Mouse (Mus musculus) forebrain, embryonic 15.5 days (tissue): ENCODE results near the gene Igfbpl1. TPM values are rescaled to one million over a fixed set of nuclear protein-coding genes. Genes with fewer than 3 reads are reported as not detected.

Experiments
- ATAC-seq: fragments of 200-750 bp; cut with Nextera tagmentation; replicated peaks from 2 replicates; pipeline ENCODE4 v1.8.0; 2017; ENCODE audit warnings: mild to moderate bottlenecking, moderate TSS enrichment, moderate library complexity
- H3K27ac ChIP-seq: fragments of 300-500 bp; sonication (generic); replicated peaks from 2 replicates; pipeline ENCODE4 v1.5.1; 2015; ENCODE audit warnings: mild to moderate bottlenecking, inconsistent platforms
- H3K27me3 ChIP-seq: fragments of 300-500 bp; sonication (generic); 2 replicates; pipeline ENCODE4 v1.6.1; 2015; ENCODE audit warnings: inconsistent platforms
- H3K36me3 ChIP-seq: fragments of 300-500 bp; sonication (generic); 2 replicates; pipeline ENCODE4 v1.6.1; 2015; ENCODE audit warnings: mild to moderate bottlenecking, inconsistent platforms
- H3K4me1 ChIP-seq: fragments of 300-500 bp; sonication (generic); 2 replicates; pipeline ENCODE4 v1.6.1; 2015; ENCODE audit warnings: inconsistent platforms
- H3K4me2 ChIP-seq: fragments of 300-500 bp; sonication (generic); replicated peaks from 2 replicates; pipeline ENCODE4 v1.6.1; 2015; ENCODE audit warnings: mild to moderate bottlenecking, inconsistent platforms
- H3K4me3 ChIP-seq: fragments of 300-500 bp; sonication (generic); 2 replicates; pipeline ENCODE4 v1.5.1; 2015; ENCODE audit warnings: mild to moderate bottlenecking, inconsistent platforms
- H3K9ac ChIP-seq: fragments of 300-500 bp; sonication (generic); replicated peaks from 2 replicates; pipeline ENCODE4 v1.6.1; 2015; ENCODE audit warnings: mild to moderate bottlenecking, inconsistent platforms
- H3K9me3 ChIP-seq: fragments of 300-500 bp; sonication (generic); 2 replicates; pipeline ENCODE4 v1.6.1; 2016; ENCODE audit warnings: inconsistent platforms
- WGBS: fragments of 180-500 bp; shearing (Covaris S2); methylation state at CpG from one replicate; pipeline ENCODE4 v1.1.7; 2015; ENCODE audit warnings: mixed read lengths; 5-methylcytosine and 5-hydroxymethylcytosine counted together
- polyA plus RNA-seq: library from polyadenylated mRNA; unstranded; fragments of >200 nt; fragmentation: Nextera tagmentation; extraction: Ambion mirVana; gene quantifications from 2 replicates; pipeline ENCODE4 v1.2.1, GENCODE M21; 2015

Gene Igfbpl1
- polyA plus RNA-seq, 1 experiment from 2014 or later: 114 TPM

DNA sequence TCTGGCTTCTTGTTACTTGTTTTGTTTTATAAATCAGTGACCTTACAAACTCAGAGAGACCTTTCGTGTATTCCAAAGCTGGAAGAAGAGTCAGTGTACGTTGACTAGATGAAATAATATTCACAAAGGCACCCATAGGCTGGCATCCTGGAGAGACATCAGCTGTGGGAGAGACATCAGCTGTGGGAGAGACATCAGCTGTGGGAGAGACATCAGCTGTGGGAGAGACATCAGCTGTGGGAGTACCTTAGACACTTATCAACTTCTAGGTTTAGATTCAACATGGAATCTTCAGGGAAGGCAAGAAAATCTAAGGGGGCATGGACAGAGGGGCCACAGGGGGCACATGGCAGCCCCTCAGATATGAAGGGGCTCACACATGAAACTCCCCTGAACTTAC, 19.5 kb upstream of the Igfbpl1 start:
- no peak overlapping the region for H3K4me2 ChIP-seq
- no peaks in the 10 kb centered on the region; the same call in 1 of the 2 replicates for H3K27me3 ChIP-seq
- no peak overlapping the region for H3K27ac ChIP-seq
- WGBS: 89% methylated on average over 2 of the region's 2 CpGs
- H3K4me1 ChIP-seq: peaks cover 4% of the 10 kb centered on the region; the same call in 1 of the 2 replicates
- H3K9ac ChIP-seq: no peak overlapping the region
- H3K36me3 ChIP-seq: no peaks in the 10 kb centered on the region
- H3K9me3 ChIP-seq: no peaks in the 10 kb centered on the region
- no peak for ATAC-seq
- H3K4me3 ChIP-seq: no peak overlapping the region

DNA sequence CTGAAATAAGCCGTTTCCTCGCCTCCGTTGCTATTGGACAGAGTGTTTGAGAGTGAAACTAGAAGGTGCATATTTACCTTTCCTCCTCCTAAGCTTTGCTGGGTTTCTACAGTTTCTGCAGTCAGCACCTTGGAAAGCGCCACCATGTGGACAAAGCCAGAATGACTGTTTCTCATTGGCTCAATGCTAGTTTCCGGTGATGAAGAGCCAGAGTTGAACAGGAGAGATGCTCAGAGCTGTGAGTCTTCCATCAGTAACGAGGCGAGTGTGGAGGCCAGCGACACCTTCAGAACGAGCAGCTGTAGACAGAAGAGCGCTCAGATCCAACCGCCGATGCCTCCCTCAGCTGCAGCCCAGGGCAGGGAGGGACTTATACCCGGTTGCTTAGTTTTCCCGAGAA, 17.6 kb upstream of the Igfbpl1 start:
- no peak for ATAC-seq
- Histone ChIP-seq H3K36me3 (no peaks in the 10 kb centered on the region), H3K27me3 (no peaks in the 10 kb centered on the region; the same call in 1 of the 2 replicates), H3K9me3 (no peaks in the 10 kb centered on the region), H3K4me1 (peaks cover 4% of the 10 kb centered on the region; the same call in 1 of the 2 replicates), H3K9ac (no peak overlapping the region), H3K27ac (no peak overlapping the region), H3K4me3 (no peak overlapping the region), H3K4me2 (no peak overlapping the region)
- WGBS: 41% methylated on average over 14 of the region's 14 CpGs

DNA sequence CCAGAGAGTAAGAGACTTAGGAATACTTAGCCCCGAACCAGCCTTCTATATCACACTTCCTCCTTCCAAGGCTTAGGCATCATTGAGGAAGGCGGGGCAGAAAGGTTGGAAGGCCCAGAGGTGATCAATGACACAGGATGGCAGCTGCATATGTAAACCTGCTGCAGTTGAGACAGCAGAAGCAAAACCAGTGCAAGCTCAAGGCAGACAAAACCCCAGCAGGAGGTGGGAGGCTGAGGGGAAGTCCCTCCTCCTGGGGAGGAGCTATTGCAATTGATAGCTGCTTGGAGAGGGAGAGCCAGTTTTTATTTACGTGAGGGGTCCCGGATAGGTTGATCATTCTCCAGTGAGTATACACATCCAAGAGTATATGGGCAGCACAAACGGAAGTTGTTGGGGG, 6.7 kb upstream of the Igfbpl1 start:
- Histone ChIP-seq H3K9ac (no peak overlapping the region), H3K4me3 (no peak overlapping the region), H3K9me3 (no peaks in the 10 kb centered on the region), H3K36me3 (no peaks in the 10 kb centered on the region), H3K4me1 (peaks cover 30% of the 10 kb centered on the region), H3K4me2 (no peak overlapping the region), H3K27me3 (no peaks in the 10 kb centered on the region), H3K27ac (no peak overlapping the region)
- 37% methylated on average over 5 of the region's 5 CpGs for WGBS
- ATAC-seq: no peak

DNA sequence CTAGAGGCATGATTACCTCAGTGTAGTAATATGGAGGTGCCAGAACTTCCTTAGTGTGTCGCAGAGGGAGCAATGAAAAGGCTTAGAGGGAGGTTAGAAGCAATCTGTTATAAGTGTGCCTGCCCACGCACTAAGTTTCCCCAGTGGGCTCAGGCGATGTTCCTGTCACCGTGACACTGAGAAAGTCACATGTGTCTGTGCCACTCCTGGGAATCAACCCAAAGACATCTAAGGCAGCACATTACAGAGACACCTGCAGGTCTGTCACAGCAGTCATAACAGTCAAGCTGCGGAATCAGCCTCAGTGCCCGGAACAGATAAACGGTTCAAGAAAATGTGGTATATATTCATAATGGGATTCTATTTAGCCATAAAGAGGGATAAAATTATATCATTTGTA, 5.3 kb upstream of the Igfbpl1 start:
- Histone ChIP-seq H3K4me2 (no peak overlapping the region), H3K9me3 (no peaks in the 10 kb centered on the region), H3K27me3 (no peaks in the 10 kb centered on the region), H3K4me3 (no peak overlapping the region), H3K36me3 (no peaks in the 10 kb centered on the region), H3K27ac (0 out of 2 replicates have a peak overlapping the region, but pooled peaks have one; percentile 38), H3K9ac (no peak overlapping the region), H3K4me1 (peaks cover 38% of the 10 kb centered on the region)
- no peak for ATAC-seq
- 58% methylated on average over 7 of the region's 7 CpGs for WGBS

DNA sequence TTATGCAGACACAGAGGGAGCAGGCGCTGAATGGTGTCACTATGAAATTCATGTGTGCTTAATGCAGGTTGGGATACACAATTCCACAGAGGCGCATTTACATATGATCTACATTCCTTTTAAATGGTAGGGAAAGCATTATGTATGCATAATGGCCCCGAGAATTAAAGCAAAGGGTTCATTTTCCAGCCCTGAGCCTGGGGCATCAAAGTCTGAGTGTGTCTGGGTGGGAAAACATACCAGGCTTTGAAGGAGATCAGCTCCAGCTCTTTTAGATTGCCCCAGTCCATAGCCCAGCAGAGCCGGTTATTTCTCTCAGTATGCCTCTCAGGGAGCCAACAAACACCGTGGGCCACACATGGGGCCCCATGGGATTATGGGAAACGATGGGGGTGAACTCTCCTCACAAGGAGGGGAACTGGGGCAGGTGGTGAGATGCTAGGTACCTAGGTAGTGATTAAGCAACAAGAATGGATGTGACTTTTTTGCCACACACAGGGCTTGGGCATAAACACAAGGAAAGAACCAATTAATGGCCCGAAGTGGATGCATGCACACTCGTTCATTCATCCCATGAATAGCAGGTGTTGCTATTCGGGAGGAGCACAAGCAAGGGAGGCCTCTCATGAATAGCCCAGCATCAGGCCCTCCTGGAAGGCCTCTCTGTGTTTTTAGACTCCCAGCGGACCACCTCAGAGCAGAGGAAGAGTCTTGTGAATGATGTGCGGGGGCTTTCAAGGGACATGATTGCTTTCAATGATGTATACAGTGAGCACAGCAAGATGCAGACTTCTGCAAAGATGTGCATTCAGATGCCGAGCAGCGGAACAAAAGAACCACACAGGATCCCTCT, 3.4 kb upstream of the Igfbpl1 start:
- Histone ChIP-seq H3K9me3 (no peaks in the 10 kb centered on the region), H3K27me3 (no peaks in the 10 kb centered on the region), H3K4me1 (peaks cover 48% of the 10 kb centered on the region), H3K4me2 (no peak overlapping the region), H3K36me3 (no peaks in the 10 kb centered on the region), H3K9ac (peak overlapping the region; percentile 34), H3K4me3 (no peak overlapping the region), H3K27ac (peak overlapping the region; percentile 80)
- WGBS: 7% methylated on average over 13 of the region's 13 CpGs
- ATAC-seq: peak; percentile 17; the same call in 1 of the 2 replicates

DNA sequence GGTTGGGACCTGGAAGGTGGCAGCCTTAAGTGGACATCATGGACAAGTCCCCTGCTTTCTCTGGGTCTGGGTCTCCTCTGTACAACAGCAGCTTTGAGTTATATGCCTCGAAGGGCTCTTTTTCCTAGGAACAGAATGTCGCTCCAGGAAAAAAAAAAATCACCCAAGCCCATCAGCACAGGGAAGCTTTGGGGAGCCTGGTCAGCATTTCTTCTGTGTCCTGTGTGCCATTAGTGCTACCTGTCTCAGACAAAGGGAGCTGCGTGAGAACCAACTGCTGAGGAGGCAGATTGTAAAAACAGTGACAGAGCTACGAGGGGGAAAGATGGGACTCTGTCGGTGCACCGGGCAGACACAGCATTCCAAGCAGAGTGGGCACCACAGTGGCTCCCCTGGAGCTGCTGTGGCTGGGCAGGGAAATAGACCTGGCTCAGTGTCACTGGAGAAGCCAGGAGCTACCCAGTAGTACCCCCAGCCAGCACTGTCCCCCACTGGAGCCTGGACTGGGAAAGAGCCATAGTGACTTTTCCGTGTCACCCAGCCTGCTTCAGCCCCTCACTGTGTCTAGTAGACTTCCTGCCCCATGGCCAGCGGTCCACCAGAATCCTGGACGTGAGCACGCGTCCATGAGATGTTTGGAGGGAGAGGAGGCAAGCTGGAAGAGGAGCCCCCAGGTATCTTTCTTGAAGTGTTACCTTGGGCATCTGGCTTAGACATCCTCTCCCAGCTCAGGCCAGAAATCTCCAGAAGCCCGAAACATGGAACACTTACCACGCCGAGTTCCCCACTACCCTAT, 1.8 kb downstream of the Igfbpl1 start:
- ATAC-seq: no peak
- WGBS: 16% methylated on average over 14 of the region's 14 CpGs
- Histone ChIP-seq H3K27ac (peak overlapping the region; percentile 99), H3K27me3 (no peaks in the 10 kb centered on the region), H3K4me3 (peak overlapping the region; percentile 87), H3K9me3 (no peaks in the 10 kb centered on the region), H3K4me2 (peak overlapping the region; percentile 68), H3K9ac (peak overlapping the region; percentile 95), H3K4me1 (peaks cover 74% of the 10 kb centered on the region), H3K36me3 (peaks cover 13% of the 10 kb centered on the region; the same call in 1 of the 2 replicates)

DNA sequence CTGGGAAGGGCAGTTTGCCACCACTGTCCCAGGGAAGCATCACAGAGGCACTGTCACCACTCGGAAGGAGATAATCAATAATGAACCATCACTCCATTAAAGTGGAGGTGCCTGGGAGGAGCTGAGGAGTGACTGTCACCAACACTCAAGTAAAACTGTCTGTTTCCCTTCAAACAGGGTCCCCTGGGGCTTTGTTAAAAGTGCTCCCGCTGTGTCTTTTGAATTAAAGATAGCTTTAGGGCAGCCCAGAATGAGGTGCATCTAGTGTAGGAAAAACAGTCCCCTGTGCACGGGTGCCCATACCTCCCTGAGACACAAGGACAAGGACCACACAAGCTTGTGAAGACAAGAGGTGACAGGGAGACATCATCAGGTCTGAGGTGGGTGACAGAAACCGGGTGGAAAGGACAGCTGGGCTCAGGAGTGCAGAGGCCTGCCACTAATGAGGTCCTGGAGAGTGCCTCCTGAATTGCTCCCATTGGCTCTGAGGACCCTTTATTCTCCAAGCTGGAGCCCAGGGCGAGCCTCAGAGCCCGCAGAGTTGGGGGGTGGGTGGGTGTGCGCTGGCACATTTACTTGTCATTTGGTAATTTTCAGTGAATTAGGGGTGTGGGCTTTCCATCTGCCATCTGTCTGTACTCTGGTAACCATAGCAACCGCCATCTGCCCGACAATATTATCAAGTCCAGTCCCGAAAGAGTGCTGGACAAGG, 2.5 kb downstream of the Igfbpl1 start:
- no peaks in the 10 kb centered on the region for H3K9me3 ChIP-seq
- peak overlapping the region; percentile 95 for H3K9ac ChIP-seq
- H3K4me3 ChIP-seq: peak overlapping the region; percentile 87
- H3K4me2 ChIP-seq: peak overlapping the region; percentile 68
- peaks cover 74% of the 10 kb centered on the region for H3K4me1 ChIP-seq
- under 1% methylated on average over 10 of the region's 10 CpGs for WGBS
- peak overlapping the region; percentile 99 for H3K27ac ChIP-seq
- peaks cover 13% of the 10 kb centered on the region; the same call in 1 of the 2 replicates for H3K36me3 ChIP-seq
- peak; percentile 62 for ATAC-seq
- H3K27me3 ChIP-seq: no peaks in the 10 kb centered on the region

DNA sequence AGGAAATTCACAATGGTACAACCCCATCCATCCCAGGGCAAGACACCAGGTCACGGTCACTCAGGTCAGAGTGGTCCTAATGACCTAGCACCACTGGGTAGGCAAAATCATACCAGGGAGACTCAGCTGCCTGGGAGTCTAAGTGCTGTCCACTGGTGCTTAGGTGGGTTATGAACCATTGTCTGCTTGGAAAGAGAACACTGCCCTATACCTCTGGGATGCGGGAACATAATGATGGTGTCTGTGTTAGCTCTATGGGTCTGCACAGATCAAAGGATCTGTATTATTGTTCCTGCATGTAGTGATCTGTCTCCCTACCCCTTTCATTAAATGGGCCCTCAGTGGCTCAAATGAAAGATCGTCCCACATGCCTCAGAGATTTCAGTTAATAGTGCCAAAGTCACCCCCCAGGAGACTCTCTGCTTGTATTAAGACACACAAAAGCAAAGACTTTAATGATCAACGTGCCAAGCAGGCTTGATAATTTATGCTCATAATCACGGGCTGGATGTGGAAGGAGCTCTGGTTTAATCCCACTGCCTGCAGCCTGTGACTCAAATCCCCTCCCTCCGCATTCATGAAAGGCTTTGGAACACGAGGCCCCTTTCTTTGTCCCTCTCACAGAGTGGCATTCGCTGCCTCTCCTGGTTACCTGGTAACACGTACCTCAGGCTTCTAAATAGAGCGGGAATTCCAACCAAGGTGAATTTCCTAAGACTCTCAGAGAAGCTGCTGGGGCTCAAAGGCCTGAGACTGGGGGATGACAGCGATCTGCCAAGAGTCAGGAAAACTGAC, 3.7 kb downstream of the Igfbpl1 start:
- 6% methylated on average over 11 of the region's 11 CpGs for WGBS
- Histone ChIP-seq H3K9ac (peak overlapping the region; percentile 95), H3K4me1 (peaks cover 87% of the 10 kb centered on the region), H3K27me3 (no peaks in the 10 kb centered on the region), H3K36me3 (peaks cover 13% of the 10 kb centered on the region; the same call in 1 of the 2 replicates), H3K9me3 (no peaks in the 10 kb centered on the region), H3K4me3 (peak overlapping the region; percentile 87), H3K4me2 (peak overlapping the region; percentile 68), H3K27ac (peak overlapping the region; percentile 99)
- ATAC-seq: peak; percentile 33; the same call in 1 of the 2 replicates

DNA sequence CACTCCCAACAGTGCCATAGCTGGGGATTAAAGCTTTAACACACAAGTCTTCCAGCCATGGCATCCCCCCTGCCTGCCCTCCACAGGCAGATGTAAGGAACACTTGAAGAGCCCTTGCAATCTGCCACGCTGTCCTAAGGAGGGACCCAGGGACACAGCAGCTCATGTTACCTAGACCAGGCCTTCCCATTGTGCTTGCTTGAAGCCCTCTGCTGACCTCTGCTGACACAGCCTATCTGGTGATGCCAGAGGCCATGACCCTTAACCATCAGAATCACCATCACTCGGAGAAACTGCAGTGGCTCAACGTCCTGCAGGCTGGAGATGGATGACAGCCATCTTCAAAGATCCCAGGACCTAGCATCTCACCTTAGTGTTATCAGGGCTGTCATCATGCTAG, 4.7 kb downstream of the Igfbpl1 start:
- H3K9ac ChIP-seq: no peak overlapping the region
- no peaks in the 10 kb centered on the region for H3K27me3 ChIP-seq
- peak overlapping the region; percentile 99 for H3K27ac ChIP-seq
- no peak for ATAC-seq
- no peak overlapping the region for H3K4me3 ChIP-seq
- H3K4me2 ChIP-seq: 0 out of 2 replicates have a peak overlapping the region, but pooled peaks have one; percentile 5
- peaks cover 13% of the 10 kb centered on the region; the same call in 1 of the 2 replicates for H3K36me3 ChIP-seq
- no peaks in the 10 kb centered on the region for H3K9me3 ChIP-seq
- 58% methylated on average over 3 of the region's 3 CpGs for WGBS
- peaks cover 88% of the 10 kb centered on the region for H3K4me1 ChIP-seq

DNA sequence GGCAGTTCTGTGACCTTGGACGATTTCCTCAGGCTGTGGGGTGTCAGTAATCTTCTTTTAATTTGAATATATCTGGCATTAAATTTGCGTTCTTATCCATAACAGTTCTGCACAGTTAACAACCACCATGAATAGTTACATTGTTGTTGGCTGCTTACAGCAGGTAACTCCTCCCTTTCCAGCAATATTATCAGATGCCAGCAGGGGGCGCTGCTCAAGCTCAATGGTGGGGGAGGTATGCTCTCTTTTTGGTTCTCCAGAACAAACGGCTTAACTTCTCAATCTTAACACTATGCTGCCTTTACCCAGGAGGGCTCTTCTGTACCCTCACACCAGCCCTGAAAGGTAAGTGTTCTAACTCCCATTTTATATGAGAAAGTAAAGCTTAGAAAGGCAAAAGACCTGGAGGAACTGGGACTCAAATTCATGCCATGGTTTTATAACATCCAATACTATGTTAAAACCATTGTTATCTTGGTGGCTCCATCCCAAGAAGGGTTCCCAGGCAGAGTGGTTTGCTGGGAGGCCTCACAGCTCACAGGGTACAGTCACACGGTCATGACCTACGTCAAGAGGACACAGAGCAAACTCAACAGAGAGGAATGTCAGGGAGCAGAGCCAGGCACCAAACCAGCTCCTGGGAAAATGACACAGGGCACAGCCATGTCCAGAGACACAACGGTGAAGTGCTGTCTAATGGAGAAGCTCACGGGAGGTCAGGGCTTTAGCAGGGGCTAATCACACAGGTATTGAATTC, 6.5 kb downstream of the Igfbpl1 start:
- H3K27ac ChIP-seq: peak overlapping the region; percentile 99
- H3K9ac ChIP-seq: peak overlapping the region; percentile 25
- peak overlapping the region; percentile 15 for H3K4me3 ChIP-seq
- WGBS: 35% methylated on average over 8 of the region's 8 CpGs
- peak overlapping the region; percentile 39 for H3K4me2 ChIP-seq
- H3K9me3 ChIP-seq: no peaks in the 10 kb centered on the region
- H3K27me3 ChIP-seq: no peaks in the 10 kb centered on the region
- H3K36me3 ChIP-seq: peaks cover 16% of the 10 kb centered on the region
- peaks cover 97% of the 10 kb centered on the region for H3K4me1 ChIP-seq
- ATAC-seq: no peak
